Mouse (Mus musculus) myocyte (in vitro differentiated cells): Measurements from ENCODE around the gene Cd7. TPM values are rescaled to one million over a fixed set of nuclear protein-coding genes. Genes with fewer than 3 reads are reported as not detected.

ENCODE experiments used
- H3K27me3 ChIP-seq: one replicate; pipeline ENCODE4 v1.6.1; 2011; ENCODE audit not compliant: control insufficient read depth, insufficient read depth, insufficient read length
- H3K36me3 ChIP-seq: one replicate; pipeline ENCODE4 v1.6.1; 2011; ENCODE audit not compliant: control insufficient read depth, insufficient read depth
- H3K4me2 ChIP-seq: one replicate; pipeline ENCODE4 v1.6.1; 2011; ENCODE audit warnings: low read depth, control low read depth
- H3K4me3 ChIP-seq: one replicate; pipeline ENCODE4 v1.5.1; 2011; ENCODE audit warnings: mild to moderate bottlenecking, control low read depth, moderate library complexity
- H3K79me2 ChIP-seq: one replicate; pipeline ENCODE4 v1.6.1; 2011; ENCODE audit not compliant: control insufficient read depth, insufficient read depth
- H3ac ChIP-seq: one replicate; pipeline ENCODE4 v1.6.1; 2011; ENCODE audit not compliant: control insufficient read depth, insufficient read length
- CEBPB ChIP-seq: IDR thresholded peaks from 2 replicates; pipeline ENCODE4 v1.6.1; 2011; ENCODE audit warnings: mild to moderate bottlenecking, moderate library complexity; ENCODE audit not compliant: poor library complexity, insufficient read depth, severe bottlenecking
- E2F4 ChIP-seq: IDR thresholded peaks from one replicate; pipeline ENCODE4 v1.6.1; 2011; ENCODE audit warnings: mild to moderate bottlenecking, control low read depth, moderate library complexity; ENCODE audit not compliant: insufficient read depth
- MAX ChIP-seq: IDR thresholded peaks from one replicate; pipeline ENCODE4 v1.6.1; 2011; ENCODE audit warnings: low read depth, mild to moderate bottlenecking, control low read depth
- MYOD1 ChIP-seq, 3 experiments: IDR thresholded peaks; one replicate each; pipeline ENCODE4 v1.6.1; 2011; ENCODE audit warnings: control low read depth in 2 of 3, low read depth in 2 of 3, mild to moderate bottlenecking in 2 of 3, moderate library complexity in 1 of 3; ENCODE audit not compliant: insufficient read length in 2 of 3, control insufficient read depth in 1 of 3
- MYOG ChIP-seq, 3 experiments: IDR thresholded peaks; one replicate each; pipeline ENCODE4 v1.6.1; 2011; ENCODE audit warnings: control low read depth in 2 of 3, low read depth in 2 of 3, mild to moderate bottlenecking in 2 of 3; ENCODE audit not compliant: insufficient read length in 2 of 3, control insufficient read depth in 1 of 3, insufficient read depth in 1 of 3
- POLR2A ChIP-seq: IDR thresholded peaks from one replicate; pipeline ENCODE4 v1.6.1; 2011; ENCODE audit warnings: low read depth, mild to moderate bottlenecking, control low read depth, moderate library complexity; ENCODE audit not compliant: insufficient read length
- POLR2AphosphoS2 ChIP-seq: IDR thresholded peaks from one replicate; pipeline ENCODE4 v1.6.1; 2011; ENCODE audit warnings: low read depth, control low read depth; ENCODE audit not compliant: insufficient read length
- REST ChIP-seq: IDR thresholded peaks from one replicate; pipeline ENCODE4 v1.6.1; 2011; ENCODE audit warnings: mild to moderate bottlenecking, control low read depth, moderate library complexity; ENCODE audit not compliant: insufficient read depth, insufficient read length
- SRF ChIP-seq: IDR thresholded peaks from one replicate; pipeline ENCODE4 v1.6.1; 2011; ENCODE audit warnings: low read depth; ENCODE audit not compliant: control insufficient read depth, insufficient read length
- TCF12 ChIP-seq: IDR thresholded peaks from one replicate; pipeline ENCODE4 v1.6.1; 2011; ENCODE audit warnings: mild to moderate bottlenecking, control low read depth; ENCODE audit not compliant: poor library complexity, insufficient read depth, severe bottlenecking
- TCF3 ChIP-seq: IDR thresholded peaks from one replicate; pipeline ENCODE4 v1.6.1; 2011; ENCODE audit warnings: low read depth, control low read depth; ENCODE audit not compliant: insufficient read length
- USF1 ChIP-seq: IDR thresholded peaks from one replicate; pipeline ENCODE4 v1.6.1; 2011; ENCODE audit warnings: low read depth, mild to moderate bottlenecking, control low read depth, moderate library complexity
- polyA plus RNA-seq: library from polyadenylated mRNA; unstranded; fragments of >200 nt; fragmentation: generic; extraction: Trizol; gene quantifications from one replicate; pipeline ENCODE4 v1.2.1, GENCODE M21; 2012; ENCODE audit warnings: missing spikeins

Gene Cd7
- polyA plus RNA-seq, 1 experiment, result 0.35 TPM

DNA sequence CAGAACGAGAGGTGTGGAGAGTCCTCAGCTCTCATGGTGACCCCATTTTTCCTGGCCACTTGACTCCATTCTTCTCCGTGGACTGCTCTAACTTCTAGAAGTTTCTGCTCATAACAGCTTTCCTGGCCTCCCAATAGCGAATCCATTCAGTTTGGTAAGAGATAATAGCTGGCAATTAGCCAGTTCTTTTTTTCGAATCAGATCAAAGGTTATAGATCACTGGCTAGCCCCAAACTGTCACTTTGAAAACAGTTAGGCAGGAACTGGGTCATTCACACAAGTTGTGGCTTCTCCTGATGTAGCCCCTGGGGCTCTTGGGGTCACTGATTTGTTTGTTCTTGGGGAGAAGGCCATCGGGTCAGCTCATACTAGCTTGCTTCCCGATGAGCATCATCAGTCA, 44.5 kb downstream of the Cd7 start:
- peaks cover 7% of the 10 kb centered on the region for H3K79me2 ChIP-seq
- no peak overlapping the region for H3ac ChIP-seq
- H3K4me3 ChIP-seq, result no peak overlapping the region
- H3K36me3 ChIP-seq, result no peaks in the 10 kb centered on the region
- TF ChIP-seq USF1 (no peak), TCF3 (no peak)
- H3K27me3 ChIP-seq, result no peaks in the 10 kb centered on the region
- no peak overlapping the region for H3K4me2 ChIP-seq

DNA sequence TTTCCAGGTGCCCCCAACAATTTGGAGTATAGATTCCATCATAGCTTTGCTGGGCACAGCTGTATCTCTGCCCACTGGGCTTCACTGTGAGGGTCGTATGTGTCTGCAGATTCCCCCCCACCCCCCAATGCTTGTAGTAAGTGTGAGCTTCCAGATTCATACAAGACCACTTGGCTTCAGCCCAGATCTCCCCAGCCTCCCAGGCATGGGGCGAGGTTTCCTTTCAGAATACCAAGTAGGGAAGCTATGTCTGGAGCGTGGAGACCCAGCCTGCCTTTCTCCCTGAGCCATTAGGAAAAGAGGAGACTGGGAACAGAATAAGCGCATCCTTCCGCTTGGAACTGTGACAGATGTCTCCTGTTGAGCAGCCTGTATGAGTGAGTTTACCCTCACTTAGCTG, 45.6 kb downstream of the Cd7 start:
- H3K79me2 ChIP-seq, result peaks cover 18% of the 10 kb centered on the region
- H3K4me3 ChIP-seq, result no peak overlapping the region
- no peaks in the 10 kb centered on the region for H3K36me3 ChIP-seq
- H3ac ChIP-seq, result no peak overlapping the region
- H3K27me3 ChIP-seq, result no peaks in the 10 kb centered on the region
- no peak overlapping the region for H3K4me2 ChIP-seq
- no peak for TF ChIP-seq TCF3
- no peak for TF ChIP-seq TCF12
- TF ChIP-seq USF1, result no peak
- no peak for TF ChIP-seq POLR2AphosphoS2
- no peak for TF ChIP-seq E2F4
- TF ChIP-seq MAX, result no peak
- no peak for TF ChIP-seq MYOD1 (IDR thresholded peaks at IDR 0.05; ENCODE audit: control insufficient read depth in 1 of 3, insufficient read length in 2 of 3, low read depth in 2 of 3)
- no peak for TF ChIP-seq CEBPB

DNA sequence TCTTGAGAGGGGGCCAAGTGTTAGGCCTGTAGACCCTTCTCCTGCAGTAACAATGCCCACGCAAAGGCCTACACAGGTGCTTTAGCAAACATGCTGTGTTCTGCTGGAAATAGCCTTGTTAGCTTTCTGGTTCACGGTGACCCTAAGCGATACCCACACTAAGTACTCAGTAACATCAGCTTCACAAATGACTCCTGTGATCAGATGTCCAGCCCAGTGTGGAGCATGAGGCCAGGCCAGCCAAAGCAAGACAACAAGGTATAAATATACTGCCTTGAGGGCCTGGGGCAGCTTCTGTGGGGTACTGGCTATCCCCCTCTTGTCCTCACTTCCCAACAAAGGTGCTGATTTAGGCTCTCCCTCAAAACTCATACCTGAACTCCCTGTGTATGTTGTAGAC, 46.1 kb downstream of the Cd7 start:
- Histone ChIP-seq H3K4me3 (no peak overlapping the region), H3K36me3 (no peaks in the 10 kb centered on the region), H3K79me2 (peaks cover 23% of the 10 kb centered on the region), H3K27me3 (no peaks in the 10 kb centered on the region), H3K4me2 (no peak overlapping the region), H3ac (no peak overlapping the region)
- TF ChIP-seq MYOD1 (IDR thresholded peaks at IDR 0.05; ENCODE audit: control insufficient read depth in 1 of 3, insufficient read length in 2 of 3, low read depth in 2 of 3) (no peak), MYOG (IDR thresholded peaks at IDR 0.05; ENCODE audit: control insufficient read depth in 1 of 3, insufficient read depth in 1 of 3, insufficient read length in 2 of 3, low read depth in 2 of 3) (no peak)

DNA sequence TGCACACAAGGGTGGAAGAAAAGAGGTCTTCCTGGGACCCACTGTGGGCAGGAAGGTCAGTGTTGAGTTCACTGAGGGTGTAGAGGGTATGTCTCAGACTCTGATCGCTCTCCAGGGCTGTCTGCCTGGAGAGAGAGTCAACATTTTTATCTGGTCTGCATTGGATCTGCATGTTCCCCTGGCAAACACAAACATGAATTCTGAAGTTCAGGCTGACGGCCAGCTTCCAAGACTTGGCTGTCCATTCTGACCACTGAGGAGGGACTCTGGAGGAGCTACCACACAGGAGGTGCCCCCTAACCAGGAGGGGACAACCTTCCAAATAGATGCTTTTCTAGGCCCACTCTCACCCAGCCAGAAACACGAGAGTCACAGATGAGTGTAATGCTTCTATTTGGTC, 47.4 kb downstream of the Cd7 start:
- Histone ChIP-seq H3K79me2 (peaks cover 36% of the 10 kb centered on the region), H3K4me2 (peak overlapping the region; percentile 82), H3K4me3 (peak overlapping the region; percentile 67), H3K36me3 (no peaks in the 10 kb centered on the region), H3ac (no peak overlapping the region), H3K27me3 (no peaks in the 10 kb centered on the region)
- no peak for TF ChIP-seq E2F4
- TF ChIP-seq MAX, result no peak
- no peak for TF ChIP-seq POLR2A
- no peak for TF ChIP-seq TCF12
- TF ChIP-seq TCF3, result no peak
- TF ChIP-seq USF1, result no peak
- TF ChIP-seq MYOG (IDR thresholded peaks at IDR 0.05; ENCODE audit: control insufficient read depth in 1 of 3, insufficient read depth in 1 of 3, insufficient read length in 2 of 3, low read depth in 2 of 3), result no peak
- no peak for TF ChIP-seq MYOD1 (IDR thresholded peaks at IDR 0.05; ENCODE audit: control insufficient read depth in 1 of 3, insufficient read length in 2 of 3, low read depth in 2 of 3)
- TF ChIP-seq CEBPB, result no peak
- TF ChIP-seq SRF, result no peak
- TF ChIP-seq REST, result no peak
- no peak for TF ChIP-seq POLR2AphosphoS2

DNA sequence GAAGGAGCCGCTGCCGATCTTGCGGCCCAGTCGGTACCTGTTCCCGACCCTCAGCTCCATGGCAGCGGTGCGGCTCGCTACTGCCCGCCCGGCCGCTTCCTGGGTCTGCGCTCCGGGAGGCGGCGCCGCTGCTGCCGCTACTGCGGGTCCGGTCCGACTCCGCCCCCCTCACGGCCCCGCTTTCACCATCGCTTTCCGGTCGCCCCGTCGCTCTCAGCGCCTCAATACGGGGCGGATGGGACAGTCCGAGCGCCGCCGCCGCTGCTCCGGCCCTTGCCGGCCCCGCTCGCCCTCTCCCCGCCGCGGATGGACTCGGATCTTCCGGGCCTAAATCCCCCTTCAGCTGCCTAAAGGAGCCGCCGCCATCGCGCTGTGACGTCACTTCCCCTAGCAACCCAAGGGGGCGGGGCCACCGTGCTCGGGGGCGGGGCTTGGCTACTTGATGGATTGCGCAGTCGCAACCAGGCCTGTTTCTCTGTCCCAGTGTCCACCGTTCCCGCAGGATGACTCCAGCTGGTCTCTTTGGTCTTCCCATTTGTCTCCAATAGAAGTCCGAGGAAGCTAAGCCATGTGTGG, 48.2 kb downstream of the Cd7 start, which contains the start of gene Csnk1d:
Gene Csnk1d, minus strand, starts transcription at position 380 of the 576 bp plus-strand sequence.
- Histone ChIP-seq H3K36me3 (peaks cover 1% of the 10 kb centered on the region), H3K4me2 (peak within 1 kb of the TSS; percentile 83), H3ac (peak within 1 kb of the TSS; percentile 61), H3K27me3 (no peaks in the 10 kb centered on the region), H3K4me3 (peak within 1 kb of the TSS; percentile 67), H3K79me2 (peaks cover 44% of the 10 kb centered on the region)
- TF ChIP-seq TCF3 (no peak), POLR2A (peak; percentile 68), POLR2AphosphoS2 (peak; percentile 51), MAX (no peak)

DNA sequence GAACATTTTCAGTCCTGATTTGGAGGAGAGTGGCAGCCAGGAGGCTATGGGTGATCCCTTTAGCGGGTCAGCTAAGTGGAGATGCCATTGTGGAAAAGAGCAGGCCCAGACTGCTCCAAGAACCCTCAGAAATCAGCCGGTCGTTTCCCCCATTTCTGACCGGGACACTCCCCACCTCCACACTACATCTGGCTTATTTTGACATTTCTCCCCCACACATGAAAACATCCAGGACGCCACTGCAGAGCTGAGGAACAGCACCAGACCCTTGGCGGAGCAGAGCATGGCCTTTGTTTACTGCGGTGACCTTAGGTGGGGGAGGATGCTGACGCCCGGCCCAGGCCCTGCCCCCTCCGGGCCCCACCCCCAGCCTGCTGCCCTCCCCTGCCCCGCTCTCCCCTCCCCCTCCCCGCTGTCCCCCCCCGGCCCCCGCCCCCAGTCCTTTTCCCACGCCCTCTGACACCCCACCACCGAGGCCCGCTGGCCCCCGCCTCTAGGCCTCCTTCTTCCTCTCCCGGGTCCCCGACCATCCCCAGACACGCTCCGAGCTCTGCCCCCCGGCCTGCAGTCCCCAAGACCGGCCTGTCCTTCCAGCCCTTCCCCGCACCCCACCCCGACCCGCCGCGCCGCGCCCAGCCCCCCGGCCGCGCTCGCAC, 49.0 kb downstream of the Cd7 start:
- H3K79me2 ChIP-seq, result peaks cover 51% of the 10 kb centered on the region
- H3K4me3 ChIP-seq, result peak overlapping the region; percentile 67
- no peaks in the 10 kb centered on the region for H3K27me3 ChIP-seq
- H3K36me3 ChIP-seq, result peaks cover 4% of the 10 kb centered on the region
- TF ChIP-seq SRF, result no peak
- TF ChIP-seq TCF3, result no peak
- TF ChIP-seq USF1, result no peak
- TF ChIP-seq E2F4, result no peak
- no peak for TF ChIP-seq MAX
- no peak for TF ChIP-seq CEBPB
- TF ChIP-seq POLR2A, result no peak
- TF ChIP-seq TCF12, result no peak
- TF ChIP-seq MYOD1 (IDR thresholded peaks at IDR 0.05; ENCODE audit: control insufficient read depth in 1 of 3, insufficient read length in 2 of 3, low read depth in 2 of 3), result no peak
- no peak for TF ChIP-seq POLR2AphosphoS2
- TF ChIP-seq REST, result no peak
- TF ChIP-seq MYOG (IDR thresholded peaks at IDR 0.05; ENCODE audit: control insufficient read depth in 1 of 3, insufficient read depth in 1 of 3, insufficient read length in 2 of 3, low read depth in 2 of 3), result no peak
- H3ac ChIP-seq, result peak overlapping the region; percentile 61
- H3K4me2 ChIP-seq, result peak overlapping the region; percentile 83
